Mouse (Mus musculus) heart, adult 8-10 months (tissue): ENCODE results near the gene Dcun1d3. TPM values are rescaled to one million over a fixed set of nuclear protein-coding genes. Genes with fewer than 3 reads are reported as not detected.

ENCODE experiments used
- total RNA-seq, 4 experiments: library from RNA; stranded (reverse); gene quantifications; 2 replicates each; pipeline ENCODE4 v1.2.4; 2022

Dcun1d3 gene
- total RNA-seq, 4 experiments from 2014 or later, result 9.4 to 16.1 (median 14.2) TPM

Other genes with a start within 250 kb of the Dcun1d3 start
- gene Acsm4, start 206.3 kb downstream of the Dcun1d3 start, total RNA-seq, result not detected
- 10 to 100 TPM; 14.9 to 18.8 (median 17.2) TPM for gene Thumpd1, start 175.5 kb downstream of the Dcun1d3 start, total RNA-seq
- gene Acsm3, start 135.4 kb downstream of the Dcun1d3 start, total RNA-seq, result under 1 TPM; 0.20 to 0.47 (median 0.32) TPM
- 1 to 10 TPM; 1.1 to 3.3 (median 2.4) TPM for gene Rexo5, start 102.3 kb downstream of the Dcun1d3 start, total RNA-seq
- gene Eri2, start 102.2 kb downstream of the Dcun1d3 start, total RNA-seq, result 1 to 10 TPM; 1.4 to 2.8 (median 2.1) TPM
- 10 to 100 TPM in 2 of 4 experiments, 1 to 10 TPM in 2; 9.1 to 10.7 (median 10.0) TPM for gene Lyrm1, start 437 bp downstream of the Dcun1d3 start, total RNA-seq
- gene Dnah3, start 199.0 kb upstream of the Dcun1d3 start, total RNA-seq, result under 1 TPM in 1 of 4 experiments, not detected in 3; 0.14 TPM
- 10 to 100 TPM; 23.0 to 29.5 (median 27.1) TPM for gene Tmem159, start 206.1 kb upstream of the Dcun1d3 start, total RNA-seq
- gene Zp2, start 249.0 kb upstream of the Dcun1d3 start, total RNA-seq, result 1 to 10 TPM in 1 of 4 experiments, under 1 TPM in 3; 0.78 to 1.6 (median 0.83) TPM